In genomic region chr5:113150871-113151553, GRCm38 (mm10) we compare ENCODE assay signal across 8 mouse cellular contexts.
A peak's percentile ranks its signal among the peaks of the same experiment; 100 is the strongest.
DNase-seq lines count a peak whose midpoint lies in the region; ATAC-seq and TF ChIP-seq lines count a peak whose summit lies in the region.

No protein-coding gene starts in this region.

- no peak for TF ChIP-seq CTCF in Patski (IDR thresholded peaks at IDR 0.05)

- ATAC-seq in heart, embryonic 12.5 days (ENCODE audit: insufficient number of reproducible peaks, low FRiP score): no peak
- peak; percentile 29 for ATAC-seq in Patski
- ATAC-seq in granulocyte monocyte progenitor cell, adult 5-6 weeks (replicated peaks; ENCODE audit: poor library complexity, severe bottlenecking): peak; percentile 79
- peak; percentile 22; the same call in 1 of the 2 replicates for ATAC-seq in liver, embryonic 16.5 days (ENCODE audit: low read depth)

- POLR2A ChIA-PET in Patski (lab: Charles Lee): interaction anchor here (0.7 kb wide), 1 partner anchor 25 kb away, joined by 4 read pairs; no protein-coding TSS in a partner anchor

- peaks cover 60% of the 10 kb centered on the region for H3K4me1 ChIP-seq in heart, embryonic 12.5 days (replicated peaks)
- peaks cover 24% of the 10 kb centered on the region for H3K4me1 ChIP-seq in liver, embryonic 16.5 days (ENCODE audit: control insufficient read depth, low read depth, low read length)

- no peak for DNase-seq in heart, adult 8-10 months (ENCODE audit: low spot score)
- DNase-seq in Patski (ENCODE audit: low read depth, low spot score): no peak
- no peak for DNase-seq in embryo, embryonic 9.5 days (ENCODE audit: extremely low spot score)
- DNase-seq in cerebellum, adult 11-12 months: no peak
- no peak for DNase-seq in urinary bladder, adult 2 months (ENCODE audit: low spot score)

- peak overlapping the region; percentile 33; the same call in 1 of the 2 replicates for H3K9ac ChIP-seq in heart, embryonic 12.5 days
- no peak overlapping the region for H3K9ac ChIP-seq in liver, embryonic 16.5 days (ENCODE audit: low read depth, low read length)

- H3K27ac ChIP-seq in heart, embryonic 12.5 days (ENCODE audit: poor library complexity, severe bottlenecking): peak overlapping the region; percentile 61
- peak overlapping the region; percentile 80 for H3K27ac ChIP-seq in liver, embryonic 16.5 days (ENCODE audit: low read length)

- H3K4me3 ChIP-seq in heart, embryonic 12.5 days: no peak overlapping the region
- H3K4me3 ChIP-seq in liver, embryonic 16.5 days (ENCODE audit: low read depth, low read length): no peak overlapping the region

- no peak overlapping the region for H3K4me2 ChIP-seq in heart, embryonic 12.5 days
- H3K4me2 ChIP-seq in liver, embryonic 16.5 days (ENCODE audit: low read depth, low read length): no peak overlapping the region

- in situ Hi-C loops in Patski (cut with MboI; ENCODE audit: low pct_unique_long_range_greater_than_20kb): no loop called here

- no peaks in the 10 kb centered on the region for H3K36me3 ChIP-seq in heart, embryonic 12.5 days
- no peaks in the 10 kb centered on the region for H3K36me3 ChIP-seq in liver, embryonic 16.5 days (ENCODE audit: control insufficient read depth, insufficient read depth)

- CTCF ChIA-PET in Patski (lab: Charles Lee): interaction anchor here (1.6 to 13.0 kb wide), 4 partner anchors 11 to 76 kb away, joined by 3 to 142 read pairs (median 38); partner anchors contain the start of gene Tmem211

- WGBS in heart, embryonic 12.5 days: 63% methylated on average over 9 of the region's 9 CpGs
- WGBS in liver, embryonic 16.5 days (ENCODE audit: insufficient replicate concordance): 47% methylated on average over 9 of the region's 9 CpGs

- H3K27me3 ChIP-seq in heart, embryonic 12.5 days (replicated peaks): no peaks in the 10 kb centered on the region
- H3K27me3 ChIP-seq in Patski: no peaks in the 10 kb centered on the region
- no peaks in the 10 kb centered on the region for H3K27me3 ChIP-seq in liver, embryonic 16.5 days (ENCODE audit: control insufficient read depth, insufficient read depth, low read depth, low read length)

- H3K9me3 ChIP-seq in heart, embryonic 12.5 days (replicated peaks): no peaks in the 10 kb centered on the region
- no peaks in the 10 kb centered on the region for H3K9me3 ChIP-seq in liver, embryonic 16.5 days (replicated peaks; ENCODE audit: control insufficient read depth, low read length)
